Mouse (Mus musculus) c-Kit-negative CD71-positive TER-119-positive erythroid progenitor cells, embryonic 14.5 days (primary cell): ENCODE results near the gene Sept11.

Source experiments
- DNase-seq: peaks from one replicate; pipeline ENCODE4 v3.0.0-alpha.2; 2013; ENCODE audit warnings: low read depth, low spot score

The Sept11 gene

DNA sequence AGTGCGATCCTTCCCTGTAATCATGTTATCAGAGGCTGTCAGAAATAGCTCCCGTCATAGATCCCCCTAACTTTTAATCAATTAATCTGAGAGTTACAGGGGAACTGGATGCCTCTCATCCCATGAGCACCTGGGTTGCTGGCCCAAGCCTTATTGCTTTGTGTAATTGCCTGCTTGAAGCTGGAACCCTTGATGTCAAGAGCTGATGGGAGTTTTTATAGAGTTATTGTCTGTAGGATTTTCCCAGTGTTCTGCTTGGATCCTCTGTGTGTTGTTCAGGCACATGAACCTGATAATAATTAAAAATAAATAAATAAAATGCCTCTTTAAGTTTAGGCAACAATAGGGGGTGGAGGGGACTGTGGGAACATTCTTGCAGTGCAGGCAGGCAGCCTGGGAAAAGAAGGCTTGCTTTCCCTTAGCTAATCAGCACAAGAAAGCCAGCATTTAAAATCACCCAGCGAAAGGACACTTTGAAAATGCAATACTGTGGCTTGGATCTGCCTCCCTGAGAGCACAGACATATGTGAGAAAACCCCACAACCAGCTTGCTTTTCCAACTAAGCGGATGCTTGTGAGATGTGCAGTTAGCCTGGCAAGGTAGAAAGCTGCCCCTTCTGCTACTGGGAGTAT lies 33.8 kb downstream of the Sept11 start:
- DNase-seq, result no peak

DNA sequence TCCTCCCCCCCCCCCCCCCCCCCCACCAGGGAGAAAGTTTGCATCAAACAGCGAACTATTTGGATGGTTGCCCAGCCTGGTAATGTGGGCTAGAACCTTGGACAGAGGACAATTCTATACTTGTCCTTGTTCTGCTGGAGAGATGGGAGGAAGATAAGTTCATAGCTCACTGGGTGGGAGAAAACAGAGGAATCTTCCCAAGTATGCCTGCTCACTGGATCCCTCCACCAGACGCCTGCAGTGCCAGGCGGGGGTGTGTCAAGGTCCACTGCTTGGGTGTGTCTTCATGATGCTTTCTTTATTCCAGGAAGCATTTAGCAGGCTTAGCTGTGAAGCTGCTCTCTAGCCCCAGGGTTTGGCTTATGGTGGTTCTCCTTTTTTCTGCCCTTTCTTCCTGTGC lies 34.5 kb downstream of the Sept11 start:
- no peak for DNase-seq

DNA sequence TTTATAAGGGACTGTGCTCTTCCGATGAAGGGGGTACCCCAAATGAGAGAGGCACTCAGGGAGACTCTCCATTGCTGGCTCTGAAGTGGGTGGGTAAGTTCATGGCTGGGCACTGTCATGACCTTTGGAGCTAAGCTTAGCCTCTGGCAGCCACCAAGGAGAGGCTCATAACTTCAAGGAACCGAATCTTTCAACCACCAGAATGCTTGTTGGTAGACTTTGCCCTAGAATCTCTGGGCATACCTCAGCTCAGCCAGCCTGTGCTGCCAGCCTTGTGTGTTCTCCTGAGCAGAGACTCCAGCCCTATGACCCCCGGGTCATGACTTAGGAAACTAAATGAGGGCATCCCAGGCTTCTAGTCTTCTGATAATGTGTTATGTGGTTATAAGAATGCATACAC lies 35.5 kb downstream of the Sept11 start:
- DNase-seq, result no peak

DNA sequence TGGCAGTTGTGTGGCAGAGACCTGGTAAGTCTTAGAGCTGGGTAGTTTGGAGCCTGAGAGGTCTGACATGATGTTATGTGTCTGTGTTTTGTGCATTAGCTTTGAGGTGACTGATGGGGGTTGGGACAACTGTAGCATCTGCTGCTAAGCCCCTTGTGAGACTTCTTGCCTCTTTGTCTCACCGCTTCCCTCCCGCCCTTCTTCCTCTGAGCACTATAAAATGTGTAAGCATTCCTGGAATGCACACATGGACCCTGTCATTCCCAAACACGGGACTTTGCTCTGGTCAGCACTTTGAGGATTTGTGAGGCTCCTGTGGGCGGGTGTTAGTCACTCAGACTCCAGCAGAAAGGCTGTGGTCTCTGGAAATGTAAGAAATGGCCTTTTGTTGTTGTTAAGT lies 36.7 kb downstream of the Sept11 start:
- no peak for DNase-seq

DNA sequence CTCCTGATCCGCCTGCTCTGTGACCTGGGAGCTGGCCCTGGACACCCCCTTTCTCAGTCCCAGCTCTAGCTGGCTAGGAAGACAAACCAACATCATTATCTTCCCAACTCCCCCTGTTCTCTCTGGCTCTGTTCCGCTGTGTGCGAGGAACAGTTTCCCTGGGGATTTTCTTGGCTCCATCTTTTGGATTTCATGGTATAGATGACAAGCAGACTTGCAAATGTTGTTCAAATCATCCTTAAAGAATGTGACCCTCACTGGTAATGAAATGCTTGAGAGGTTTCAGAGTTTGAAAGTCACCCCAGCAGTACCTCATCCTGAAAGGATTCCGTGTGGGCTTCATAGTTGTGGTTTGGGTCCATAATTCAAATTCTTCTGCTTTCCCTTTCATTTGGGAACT lies 38.2 kb downstream of the Sept11 start:
- no peak for DNase-seq

DNA sequence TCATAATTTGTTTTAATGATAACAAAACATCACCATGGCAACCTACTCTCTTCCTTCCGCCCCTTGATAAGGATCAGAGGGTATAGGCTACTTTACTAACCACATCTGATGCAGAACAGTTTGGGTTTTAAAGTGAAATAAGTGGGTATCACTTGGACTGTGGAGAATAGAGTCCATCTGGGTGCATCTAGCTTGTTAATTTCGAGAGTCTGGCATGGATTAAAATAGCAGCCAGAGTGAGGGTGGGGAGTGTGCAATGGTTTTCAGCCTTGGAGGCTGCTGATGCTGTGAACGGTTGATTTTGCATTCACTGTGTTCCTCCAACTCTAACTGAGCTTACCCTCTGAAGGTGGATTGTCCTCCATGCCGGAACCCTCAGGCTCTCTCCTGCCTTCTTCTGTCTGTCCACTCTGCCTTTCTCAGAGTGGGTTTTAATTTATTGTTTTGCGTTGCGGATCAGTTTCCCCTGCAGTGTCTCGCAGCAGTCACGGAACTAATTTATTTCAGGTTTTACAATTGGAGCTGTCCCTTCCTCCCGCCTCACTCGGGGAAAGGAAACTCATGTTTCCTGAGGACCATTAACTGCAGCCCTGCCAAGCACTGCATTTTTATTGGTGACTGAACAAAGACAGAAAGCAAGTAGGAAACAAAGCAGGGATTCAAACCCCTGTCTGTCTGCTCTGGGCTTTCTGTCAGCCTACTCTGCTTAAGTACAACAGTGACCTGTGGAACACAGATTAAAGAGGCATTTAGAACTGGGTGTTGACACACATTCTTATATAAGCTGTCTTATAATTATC lies 40.4 kb downstream of the Sept11 start:
- no peak for DNase-seq

DNA sequence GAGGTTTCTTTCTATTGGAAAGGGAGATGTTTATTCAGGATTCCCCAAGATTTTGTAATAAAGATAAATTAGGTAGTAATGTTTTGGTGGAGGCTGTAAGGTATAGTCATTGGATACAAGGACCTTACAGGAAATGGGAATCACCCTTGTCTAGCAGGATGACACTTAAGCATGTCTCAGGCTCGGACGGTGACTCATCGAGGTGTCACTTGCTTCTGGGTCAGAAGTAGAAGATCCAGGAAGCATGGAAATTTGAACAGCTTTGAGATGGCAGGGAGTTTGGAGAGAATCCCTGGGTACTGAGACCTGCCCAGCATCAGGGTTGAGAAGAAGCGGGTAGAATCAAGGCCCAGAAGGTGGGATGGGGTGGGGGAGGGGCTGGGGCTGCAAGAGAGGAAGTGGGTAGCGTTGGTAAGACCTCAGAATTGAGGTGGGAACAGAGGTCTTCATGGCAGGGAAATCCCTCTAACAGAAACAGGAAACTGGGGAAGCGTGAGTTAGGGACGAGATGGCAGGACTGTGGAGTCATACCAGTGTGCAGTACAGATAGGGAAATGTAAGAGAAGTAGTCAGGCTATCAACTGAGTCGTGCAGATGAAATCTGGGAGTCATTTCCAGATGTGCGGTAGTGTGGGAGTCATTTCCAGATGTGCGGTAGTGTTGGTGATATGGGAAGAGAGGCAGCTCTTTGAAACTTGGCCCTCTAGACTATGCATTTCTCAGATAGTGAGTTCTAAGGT lies 42.3 kb downstream of the Sept11 start:
- DNase-seq, result no peak

DNA sequence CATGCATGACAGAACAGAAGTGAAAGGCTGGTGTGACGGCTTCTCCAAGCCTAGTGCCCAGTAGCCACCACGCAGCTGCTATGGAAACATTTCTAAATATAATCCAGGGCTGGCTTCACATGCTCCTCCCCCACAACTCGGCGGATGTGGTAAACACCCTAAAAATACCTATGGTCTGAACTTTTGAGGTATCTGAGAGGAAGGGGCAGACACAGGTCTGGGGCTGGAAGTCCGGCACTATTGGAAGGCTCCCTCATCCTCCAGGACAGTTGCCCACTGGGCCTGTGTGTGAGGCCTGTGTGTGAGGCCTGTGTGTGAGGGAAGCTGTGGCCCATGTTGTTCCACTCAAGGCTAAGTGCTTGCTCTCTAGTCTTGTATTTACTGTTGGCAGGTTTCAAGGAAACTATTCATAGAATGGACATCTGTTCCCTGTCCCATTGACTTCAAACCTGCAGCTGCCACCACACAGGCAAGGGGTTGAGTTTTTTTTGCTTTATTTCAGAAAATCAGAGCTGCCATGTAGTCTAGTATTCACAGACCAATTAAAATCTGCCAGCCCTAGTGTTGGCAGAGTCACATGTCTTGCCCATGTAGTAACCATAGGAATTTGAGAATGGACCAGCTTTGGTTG lies 43.8 kb downstream of the Sept11 start:
- DNase-seq, result no peak

DNA sequence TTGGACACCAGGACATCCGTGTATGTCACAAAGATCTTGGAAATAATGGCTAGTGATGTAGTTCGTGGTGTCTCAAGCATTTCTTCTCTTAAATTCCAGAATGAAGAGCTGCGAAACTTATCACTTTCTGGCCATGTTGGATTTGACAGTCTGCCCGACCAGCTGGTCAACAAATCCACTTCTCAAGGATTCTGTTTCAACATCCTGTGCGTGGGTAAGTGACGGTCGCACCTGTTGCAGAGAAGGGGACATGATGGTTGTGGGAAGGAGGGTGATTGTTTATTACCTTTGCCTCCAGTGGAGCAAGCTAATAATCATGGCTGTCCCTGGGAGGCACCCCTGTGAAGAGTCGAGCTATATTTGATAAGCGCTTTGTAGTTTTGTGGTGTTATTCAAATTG lies 46.1 kb downstream of the Sept11 start:
- DNase-seq, result no peak

DNA sequence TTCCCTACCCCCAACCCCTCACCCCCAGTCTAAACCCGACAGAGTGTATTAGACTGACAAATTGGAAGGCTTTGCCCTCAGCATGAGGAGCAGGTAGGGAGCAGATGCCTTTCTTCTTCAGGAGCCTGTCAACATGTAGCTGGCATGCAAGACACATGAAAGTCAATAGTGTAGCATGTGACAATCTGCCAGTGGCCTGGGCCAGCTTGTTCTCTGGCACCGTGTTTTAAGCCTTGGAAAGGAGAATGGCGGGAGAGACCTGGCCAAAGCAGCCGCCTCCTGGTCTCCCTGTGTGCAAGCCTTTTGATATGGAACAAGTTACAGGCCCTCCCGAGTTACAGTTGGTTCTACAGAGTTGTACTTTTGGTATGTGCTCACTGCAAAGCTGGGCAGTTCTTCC lies 47.5 kb downstream of the Sept11 start:
- DNase-seq, result no peak

DNA sequence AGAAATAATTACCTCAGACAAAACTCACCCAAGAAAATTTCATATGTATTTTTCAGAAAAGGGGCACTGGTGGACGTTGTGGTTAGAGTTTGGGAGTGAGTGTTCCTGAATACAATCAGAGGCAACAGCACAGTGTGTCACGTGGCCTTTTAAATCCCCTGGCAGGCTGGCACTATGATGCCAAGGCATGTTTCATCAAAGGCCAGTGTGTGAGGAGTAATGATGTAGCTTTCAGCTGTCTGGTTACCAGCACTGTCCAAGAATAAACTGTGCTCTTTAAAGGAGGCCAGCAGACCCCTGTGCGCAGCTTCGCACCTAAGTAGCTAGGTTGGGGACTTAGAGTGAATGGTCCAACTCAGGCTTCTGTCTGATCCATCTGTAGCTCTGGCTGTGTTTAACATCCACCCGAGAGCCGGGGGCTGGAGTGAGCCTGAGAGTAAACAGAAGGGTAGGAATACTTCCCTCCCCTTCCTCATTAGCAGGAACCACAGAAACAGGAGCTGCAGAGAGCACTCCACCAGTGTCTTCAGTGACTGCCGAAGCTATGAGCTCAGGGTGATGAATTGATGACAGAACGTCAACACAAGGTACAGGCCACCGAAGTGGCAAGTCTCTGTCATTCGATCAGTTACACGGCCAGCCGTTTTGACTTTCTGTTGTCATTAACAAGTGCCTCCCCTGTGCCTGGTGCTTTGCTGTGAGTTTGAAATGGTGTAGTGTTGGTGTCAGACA lies 50.3 kb downstream of the Sept11 start:
- DNase-seq, result no peak

DNA sequence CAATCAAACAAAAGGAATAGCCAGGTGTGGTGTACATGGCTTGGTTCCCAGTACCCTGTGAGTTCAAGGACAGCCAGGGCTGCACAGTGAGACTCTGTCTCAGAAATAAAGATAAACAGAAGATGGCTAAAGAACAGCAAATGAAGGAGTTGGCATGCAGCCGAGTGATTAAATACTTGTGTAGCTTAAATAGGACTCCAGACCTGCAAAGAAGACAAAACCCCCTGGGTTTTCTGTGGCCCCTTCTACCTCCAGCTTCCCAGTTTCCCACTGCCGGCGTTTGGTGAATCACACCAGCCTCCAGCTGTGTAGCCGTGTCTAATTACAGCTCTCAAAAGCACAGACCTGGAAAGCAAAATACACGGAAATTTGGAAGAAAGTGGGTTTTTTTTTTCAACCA lies 51.6 kb downstream of the Sept11 start:
- no peak for DNase-seq

DNA sequence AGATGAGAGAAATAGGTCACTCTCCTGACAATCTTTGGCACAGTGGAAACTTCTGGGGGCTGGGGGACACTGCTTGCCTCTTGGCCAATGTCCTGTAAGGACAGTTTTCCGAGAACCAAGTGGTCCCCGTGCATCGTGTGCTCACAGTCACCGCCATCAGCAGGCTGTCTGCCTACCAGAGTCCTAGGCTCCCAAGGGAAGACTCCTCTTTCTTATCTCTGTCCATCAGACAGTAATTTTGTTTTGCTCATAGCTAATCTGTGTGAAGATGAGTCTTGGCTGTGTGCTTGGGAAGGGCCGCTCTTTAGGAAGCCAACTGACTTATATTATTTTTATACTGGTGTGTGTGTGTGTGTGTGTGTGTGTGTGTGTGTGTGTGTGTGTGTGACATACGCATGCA lies 52.3 kb downstream of the Sept11 start:
- DNase-seq, result no peak

DNA sequence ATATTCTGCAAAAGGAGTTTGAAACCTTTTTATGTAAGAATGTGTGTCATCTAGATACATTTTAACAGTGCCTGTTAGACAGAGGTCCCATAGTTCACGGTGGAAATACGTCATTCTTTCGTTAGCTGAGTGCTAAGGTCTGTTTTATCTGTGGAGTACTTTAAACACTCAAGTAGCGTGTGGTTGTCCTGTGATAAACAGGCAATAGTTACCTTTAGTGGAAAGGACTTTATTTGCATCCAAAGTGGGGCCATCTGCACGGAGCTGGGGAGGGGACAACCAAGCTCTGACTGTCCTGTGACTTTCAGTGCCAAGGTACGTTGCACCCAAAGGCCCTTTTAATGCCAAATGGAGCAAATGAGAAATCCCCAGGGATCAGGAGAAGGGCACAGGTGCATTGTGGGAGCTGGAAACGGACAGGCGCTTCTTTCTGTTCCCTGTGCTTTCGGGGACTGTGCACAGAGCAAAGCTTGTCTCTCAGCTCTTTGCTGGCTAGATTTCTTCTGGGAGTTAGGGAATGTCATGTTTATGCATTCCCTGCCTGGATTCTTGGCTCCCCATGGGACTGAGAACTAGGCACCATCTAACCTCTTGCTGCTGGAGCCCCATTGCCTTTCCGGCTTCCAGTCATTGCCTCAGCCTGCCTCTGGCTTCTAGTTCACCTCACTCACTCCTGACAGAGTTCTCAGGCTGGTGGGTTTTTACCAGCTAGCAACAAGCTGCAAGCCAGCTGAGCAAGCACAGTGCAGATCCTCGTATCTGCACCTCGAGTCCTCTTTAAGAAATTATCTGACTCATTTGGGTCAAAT lies 56.9 kb downstream of the Sept11 start:
- DNase-seq, result no peak

DNA sequence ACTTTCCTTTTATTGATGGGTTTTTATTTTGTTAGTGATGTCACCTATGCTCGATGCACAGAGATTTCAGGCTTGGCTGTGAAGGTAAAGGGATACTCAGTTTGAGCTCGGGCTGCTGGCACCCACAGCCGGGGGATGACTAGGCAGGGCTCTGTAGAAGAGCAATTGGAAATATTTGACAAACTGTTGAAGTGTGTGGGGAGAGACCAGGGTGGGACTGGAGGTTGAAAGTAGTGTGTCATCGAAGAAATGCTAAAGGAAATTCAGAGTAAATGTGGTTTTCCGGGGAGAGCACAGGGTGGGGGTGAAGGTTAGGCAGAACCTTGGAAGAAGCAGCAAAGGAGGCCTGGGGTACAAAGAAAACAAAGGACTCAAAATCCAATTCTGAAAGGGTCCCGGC lies 58.7 kb downstream of the Sept11 start:
- no peak for DNase-seq

DNA sequence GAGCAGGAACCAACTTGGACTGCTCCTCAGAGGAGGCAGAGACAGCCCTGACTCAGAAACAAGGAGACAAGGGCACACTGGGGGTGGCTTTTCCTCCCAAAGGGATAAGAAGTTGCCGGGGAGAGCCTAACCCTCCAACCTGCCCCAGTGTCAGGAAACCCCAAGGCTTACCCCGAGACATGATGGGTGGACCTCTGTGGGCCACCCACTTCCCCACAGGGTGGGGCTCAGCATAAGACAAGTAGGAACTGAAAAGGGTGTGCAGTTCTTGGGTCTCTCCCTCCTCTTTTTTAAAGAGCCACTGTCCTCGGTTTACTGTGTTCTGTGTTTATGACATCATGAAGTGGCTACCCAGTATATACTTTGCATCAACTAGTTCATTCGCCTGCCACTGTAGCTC lies 59.2 kb downstream of the Sept11 start:
- no peak for DNase-seq

DNA sequence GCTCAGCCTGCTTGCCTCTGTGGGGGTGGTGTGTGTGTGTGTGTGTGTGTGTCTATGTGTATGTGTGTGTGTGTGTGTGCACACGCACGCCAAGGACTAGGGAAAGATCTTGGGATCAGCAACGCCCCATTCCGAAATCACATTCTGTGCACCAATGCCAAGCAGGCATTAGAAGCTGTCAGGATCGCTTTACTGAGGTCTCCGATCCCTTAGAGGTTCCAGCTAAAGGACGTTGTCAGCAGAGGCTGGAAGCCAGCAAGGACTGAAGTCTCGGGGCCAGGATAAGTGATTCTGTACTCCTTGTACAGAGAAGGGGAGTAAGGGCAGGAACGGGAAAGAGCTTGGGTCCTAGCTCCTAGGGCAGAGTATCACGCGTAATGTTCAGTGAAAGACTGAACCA lies 61.2 kb downstream of the Sept11 start:
- DNase-seq, result no peak

DNA sequence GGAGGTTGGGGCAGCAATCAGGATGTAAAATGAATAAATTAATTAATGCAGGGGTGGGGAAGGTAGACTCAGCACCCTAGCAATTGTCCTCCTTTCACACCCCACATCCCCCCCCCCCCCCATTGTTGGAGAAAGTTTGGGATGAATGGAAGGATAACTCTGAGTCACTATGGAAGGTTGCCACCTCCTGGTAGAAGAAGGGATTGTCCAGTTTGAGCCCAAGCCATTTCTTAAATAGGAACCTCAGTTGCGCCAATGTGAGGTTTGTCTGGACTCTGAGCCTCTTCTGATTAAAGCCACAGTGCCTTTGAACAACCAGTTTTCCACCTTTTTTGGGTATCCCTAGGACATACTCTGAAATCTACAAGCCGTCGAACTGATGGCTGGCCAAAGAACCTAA lies 70.3 kb downstream of the Sept11 start:
- DNase-seq, result no peak

DNA sequence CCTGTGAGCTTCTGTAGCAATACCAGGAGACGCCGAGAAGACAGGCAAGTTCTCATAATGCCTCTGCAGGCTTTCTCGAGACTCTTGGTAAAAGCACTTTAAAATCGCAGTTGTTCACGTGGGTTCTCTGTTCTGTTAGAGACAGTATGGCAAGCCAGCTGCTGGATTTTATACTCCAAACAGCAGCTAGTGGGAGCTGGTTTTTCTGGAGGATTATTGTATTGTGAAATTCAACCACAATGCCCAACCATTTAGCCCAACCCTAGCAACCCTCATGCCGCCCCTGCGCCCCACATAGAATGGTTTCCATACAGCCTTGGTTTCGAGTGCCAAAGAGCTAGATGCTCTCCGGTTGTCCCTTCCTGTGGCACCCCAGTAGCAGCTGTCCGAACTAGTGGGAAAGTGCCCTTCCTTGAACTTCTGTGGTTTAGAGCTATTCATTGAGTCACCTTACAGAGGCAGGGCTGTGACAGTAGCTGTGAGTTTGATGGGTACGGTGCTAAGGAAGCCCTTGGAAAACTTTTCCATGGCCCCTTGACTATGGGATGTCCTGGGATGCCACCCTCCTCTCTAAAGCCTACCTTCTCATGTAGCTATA lies 74.8 kb downstream of the Sept11 start:
- no peak for DNase-seq

DNA sequence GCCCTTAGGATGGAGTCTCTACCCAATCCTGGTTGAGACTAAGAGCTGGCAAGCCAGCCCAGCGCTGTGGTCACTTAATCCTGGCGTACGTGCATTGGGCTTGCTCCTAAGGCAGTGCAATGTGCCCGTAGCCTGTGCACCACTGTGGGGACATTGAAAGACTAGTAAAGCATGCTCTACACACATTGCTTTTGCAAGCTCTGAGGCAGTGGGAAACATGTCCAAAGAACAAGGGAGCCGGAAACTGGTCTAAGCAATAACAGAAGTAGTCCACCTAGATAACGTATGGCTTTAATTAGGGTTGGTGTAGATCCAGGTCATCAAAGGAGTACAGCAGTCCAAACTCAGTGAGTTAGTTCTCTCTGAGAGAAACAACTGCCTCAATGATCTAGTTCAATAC lies 75.4 kb downstream of the Sept11 start:
- DNase-seq, result no peak
